Mouse (Mus musculus): ENCODE results near the gene Tlx1. TPM values are rescaled to one million over a fixed set of nuclear protein-coding genes. Genes with fewer than 3 reads are reported as not detected.

Gene Tlx1
- polyA plus RNA-seq (2014; fragmentation: Illumina TruSeq; extraction: RNeasy Lipid Tissue Mini Kit (QIAGEN cat#74804); ENCODE audit: low replicate concordance), result not detected

DNA sequence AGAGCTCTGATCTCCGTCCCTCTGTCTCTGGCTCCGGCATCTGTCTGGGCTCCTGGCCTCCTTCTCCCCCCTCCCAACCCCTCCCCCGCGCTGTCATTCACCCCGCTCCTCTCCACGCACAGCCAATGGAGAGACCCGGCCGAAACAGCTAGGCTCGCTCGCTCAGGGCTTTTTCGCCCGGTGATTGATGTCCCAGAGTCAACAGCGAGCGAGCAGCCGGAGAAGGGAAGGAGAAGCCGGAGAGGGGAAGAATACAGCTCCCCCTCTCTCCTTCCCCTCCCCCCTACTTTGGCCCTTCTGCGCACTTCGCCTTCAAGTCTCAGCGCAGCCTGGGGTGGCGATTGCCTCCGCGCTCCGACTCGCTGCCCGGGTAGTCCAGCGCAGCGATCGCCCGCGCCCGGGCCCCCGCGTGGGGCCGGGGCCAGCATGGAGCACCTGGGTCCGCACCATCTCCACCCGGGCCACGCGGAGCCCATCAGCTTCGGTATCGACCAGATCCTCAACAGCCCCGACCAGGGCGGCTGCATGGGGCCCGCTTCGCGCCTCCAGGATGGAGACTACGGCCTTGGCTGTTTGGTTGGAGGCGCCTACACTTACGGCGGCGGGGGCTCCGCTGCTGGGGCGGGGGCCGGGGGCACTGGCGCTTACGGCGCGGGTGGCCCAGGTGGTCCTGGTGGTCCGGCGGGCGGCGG, at the start of gene Tlx1:
TSS of gene Tlx1 (plus strand) at position 191 of the 692 bp plus-strand sequence.

Other genes with a start within 250 kb of the Tlx1 start
- gene Slf2, start 219.5 kb upstream of the Tlx1 start, polyA plus RNA-seq (2014; fragmentation: Illumina TruSeq; extraction: RNeasy Lipid Tissue Mini Kit (QIAGEN cat#74804); ENCODE audit: low replicate concordance), result 25.8 TPM
- gene Sema4g, start 161.6 kb upstream of the Tlx1 start, polyA plus RNA-seq (2014; fragmentation: Illumina TruSeq; extraction: RNeasy Lipid Tissue Mini Kit (QIAGEN cat#74804); ENCODE audit: low replicate concordance), result 11.7 TPM
- gene Twnk, start 145.0 kb upstream of the Tlx1 start, polyA plus RNA-seq (2014; fragmentation: Illumina TruSeq; extraction: RNeasy Lipid Tissue Mini Kit (QIAGEN cat#74804); ENCODE audit: low replicate concordance), result 3.7 TPM
- gene Mrpl43, start 144.2 kb upstream of the Tlx1 start, polyA plus RNA-seq (2014; fragmentation: Illumina TruSeq; extraction: RNeasy Lipid Tissue Mini Kit (QIAGEN cat#74804); ENCODE audit: low replicate concordance), result 14.4 TPM
- gene Lzts2, start 136.3 kb upstream of the Tlx1 start, polyA plus RNA-seq (2014; fragmentation: Illumina TruSeq; extraction: RNeasy Lipid Tissue Mini Kit (QIAGEN cat#74804); ENCODE audit: low replicate concordance), result 4.0 TPM
- 0.71 TPM for gene Pdzd7, start 105.0 kb upstream of the Tlx1 start, polyA plus RNA-seq (2014; fragmentation: Illumina TruSeq; extraction: RNeasy Lipid Tissue Mini Kit (QIAGEN cat#74804); ENCODE audit: low replicate concordance)
- 3.8 TPM for gene Sfxn3, start 103.2 kb upstream of the Tlx1 start, polyA plus RNA-seq (2014; fragmentation: Illumina TruSeq; extraction: RNeasy Lipid Tissue Mini Kit (QIAGEN cat#74804); ENCODE audit: low replicate concordance)
- gene Kazald1, start 75.4 kb upstream of the Tlx1 start, polyA plus RNA-seq (2014; fragmentation: Illumina TruSeq; extraction: RNeasy Lipid Tissue Mini Kit (QIAGEN cat#74804); ENCODE audit: low replicate concordance), result not detected
- not detected for gene Lbx1, start 85.1 kb downstream of the Tlx1 start, polyA plus RNA-seq (2014; fragmentation: Illumina TruSeq; extraction: RNeasy Lipid Tissue Mini Kit (QIAGEN cat#74804); ENCODE audit: low replicate concordance)
- gene Btrc, start 213.1 kb downstream of the Tlx1 start, polyA plus RNA-seq (2014; fragmentation: Illumina TruSeq; extraction: RNeasy Lipid Tissue Mini Kit (QIAGEN cat#74804); ENCODE audit: low replicate concordance), result 8.1 TPM